Mouse (Mus musculus): Measurements from ENCODE around the gene Nufip2. TPM values are rescaled to one million over a fixed set of nuclear protein-coding genes. Genes with fewer than 3 reads are reported as not detected.

Gene Nufip2
- total RNA-seq, 4 experiments from 2014 or later: 85.4 to 88.9 (median 86.7) TPM

GRCm38 (mm10) chr11:77771879-77772713, 86.1 kb downstream of the Nufip2 start:
- DNase-seq: no peak

- DNase-seq: no peak
Measured at GRCm38 (mm10) chr11:77775701-77776400, 89.9 kb downstream of the Nufip2 start.

GRCm38 (mm10) chr11:77777436-77777835, 91.5 kb downstream of the Nufip2 start:
- DNase-seq: no peak

GRCm38 (mm10) chr11:77777937-77778336, 92.0 kb downstream of the Nufip2 start:
- no peak for DNase-seq

- DNase-seq: no peak
Measured at GRCm38 (mm10) chr11:77779240-77779639, 93.3 kb downstream of the Nufip2 start.

- DNase-seq: no peak
Measured at GRCm38 (mm10) chr11:77781088-77781487, 95.1 kb downstream of the Nufip2 start.

GRCm38 (mm10) chr11:77782104-77782815, 96.3 kb downstream of the Nufip2 start:
- no peak for DNase-seq

GRCm38 (mm10) chr11:77783211-77783746, 97.3 kb downstream of the Nufip2 start:
- no peak for DNase-seq

- DNase-seq: no peak
Measured at GRCm38 (mm10) chr11:77783747-77784646, 98.0 kb downstream of the Nufip2 start.

GRCm38 (mm10) chr11:77784894-77785293, 98.9 kb downstream of the Nufip2 start:
- DNase-seq: no peak

GRCm38 (mm10) chr11:77785396-77785767, 99.4 kb downstream of the Nufip2 start:
- DNase-seq: no peak

GRCm38 (mm10) chr11:77785768-77786561, 100.0 kb downstream of the Nufip2 start:
- no peak for DNase-seq

- DNase-seq: no peak
Measured at GRCm38 (mm10) chr11:77787707-77788106, 101.8 kb downstream of the Nufip2 start, which contains the start of gene Gm10277. Gm10277 (minus strand) TSS chr11:77787747.

GRCm38 (mm10) chr11:77789512-77789911, 103.6 kb downstream of the Nufip2 start:
- DNase-seq: no peak

- DNase-seq: no peak
Measured at GRCm38 (mm10) chr11:77790286-77790685, 104.3 kb downstream of the Nufip2 start.

- no peak for DNase-seq
Measured at GRCm38 (mm10) chr11:77791241-77791727, 105.3 kb downstream of the Nufip2 start.
